Mouse (Mus musculus) testis, adult 10 weeks (tissue): ENCODE results near the gene Slc11a2. TPM values are rescaled to one million over a fixed set of nuclear protein-coding genes. Genes with fewer than 3 reads are reported as not detected.

Experiments used
- polyA plus RNA-seq: library from polyadenylated mRNA; stranded (reverse); fragments of 350-450 nt; fragmentation: Illumina TruSeq; extraction: RNeasy Lipid Tissue Mini Kit (QIAGEN cat#74804); gene quantifications from one replicate; pipeline ENCODE4 v1.2.3, GENCODE M21; 2014; ENCODE audit warnings: low read depth, low replicate concordance

Slc11a2 gene
- polyA plus RNA-seq = 10.5 TPM

GRCm38 (mm10) chr15:100424396-100425122 is at the start of gene Slc11a2:
Gene Slc11a2 (minus strand): TSS chr15:100425072.

GRCm38 (mm10) chr15:100468295-100469188 is 43.7 kb upstream of the Slc11a2 start, which contains the start of gene Letmd1:
Gene Letmd1 (plus strand): TSS chr15:100469023.

GRCm38 (mm10) chr15:100421758-100422197 is 3.1 kb downstream of the Slc11a2 start, which contains the start of gene Gm5475:
Gene Gm5475 (plus strand): TSS chr15:100422147.

GRCm38 (mm10) chr15:100364242-100364641 is 60.6 kb downstream of the Slc11a2 start, which contains the start of gene Higd1c:
Gene Higd1c (plus strand): TSS chr15:100364542.

GRCm38 (mm10) chr15:100352711-100353250 is 72.1 kb downstream of the Slc11a2 start, which contains the start of the genes Methig1 and Mettl7a2:
Gene Methig1 (plus strand): TSS chr15:100353149.
Gene Mettl7a2 (plus strand): TSS chr15:100353200.

Other genes starting within 250 kb of the Slc11a2 start
- 81.9 TPM for gene Atf1, start 197.3 kb downstream of the Slc11a2 start, polyA plus RNA-seq
- 34.8 TPM for gene Tmprss12, start 144.2 kb downstream of the Slc11a2 start, polyA plus RNA-seq
- 6.8 TPM for gene Mettl7a1, start 120.9 kb downstream of the Slc11a2 start, polyA plus RNA-seq
- gene Mettl7a3, start 90.1 kb downstream of the Slc11a2 start, polyA plus RNA-seq = not detected
- gene Methig1, start 71.9 kb downstream of the Slc11a2 start, polyA plus RNA-seq = not detected
- not detected for gene Mettl7a2, start 71.9 kb downstream of the Slc11a2 start, polyA plus RNA-seq
- not detected for gene Higd1c, start 60.5 kb downstream of the Slc11a2 start, polyA plus RNA-seq
- gene Gm5475, start 2.9 kb downstream of the Slc11a2 start, polyA plus RNA-seq = 0.17 TPM
- 8.6 TPM for gene Letmd1, start 44.0 kb upstream of the Slc11a2 start, polyA plus RNA-seq
- 11.5 TPM for gene Csrnp2, start 70.4 kb upstream of the Slc11a2 start, polyA plus RNA-seq
- gene Tfcp2, start 126.9 kb upstream of the Slc11a2 start, polyA plus RNA-seq = 9.3 TPM
- gene Pou6f1, start 174.9 kb upstream of the Slc11a2 start, polyA plus RNA-seq = 12.5 TPM
- gene Dazap2, start 190.3 kb upstream of the Slc11a2 start, polyA plus RNA-seq = 106 TPM
- gene Smagp, start 211.9 kb upstream of the Slc11a2 start, polyA plus RNA-seq = not detected
- 10.4 TPM for gene Bin2, start 244.5 kb upstream of the Slc11a2 start, polyA plus RNA-seq